Mouse (Mus musculus) forebrain, embryonic 13.5 days (tissue): ENCODE measurements at regions not wholly inside any gene's neighbourhood (a gene's known extent, or its start where the extent isn't known, plus 50 kb on each side); places are given as distances from the start of the nearest gene placed in this dataset.
"Not testable (repeated sequence)": the region's sequence is repeated elsewhere in the genome, so short reads cannot be mapped to it uniquely, and the experiment has no call there.

Source experiments
- ATAC-seq: fragments of 200-750 bp; cut with Nextera tagmentation; 2 replicates; pipeline ENCODE4 v1.8.0; 2017
- H3K27ac ChIP-seq: fragments of 300-500 bp; sonication (generic); 2 replicates; pipeline ENCODE4 v1.5.1; 2015; ENCODE audit warnings: inconsistent platforms, mild to moderate bottlenecking, moderate library complexity
- H3K27me3 ChIP-seq: fragments of 300-500 bp; sonication (generic); 2 replicates; pipeline ENCODE4 v1.6.1; 2015; ENCODE audit warnings: mild to moderate bottlenecking, inconsistent platforms
- H3K36me3 ChIP-seq: fragments of 300-500 bp; sonication (generic); 2 replicates; pipeline ENCODE4 v1.6.1; 2015; ENCODE audit warnings: mild to moderate bottlenecking, inconsistent platforms; ENCODE audit not compliant: poor library complexity, severe bottlenecking
- H3K4me1 ChIP-seq: fragments of 300-500 bp; sonication (generic); 2 replicates; pipeline ENCODE4 v1.6.1; 2015; ENCODE audit warnings: inconsistent platforms
- H3K4me2 ChIP-seq: fragments of 300-500 bp; sonication (generic); 2 replicates; pipeline ENCODE4 v1.6.1; 2015; ENCODE audit warnings: inconsistent platforms, mild to moderate bottlenecking, moderate library complexity
- H3K4me3 ChIP-seq: fragments of 300-500 bp; sonication (generic); 2 replicates; pipeline ENCODE4 v1.5.1; 2015; ENCODE audit warnings: mild to moderate bottlenecking, inconsistent platforms
- H3K9ac ChIP-seq: fragments of 300-500 bp; sonication (generic); 2 replicates; pipeline ENCODE4 v1.6.1; 2015; ENCODE audit warnings: mild to moderate bottlenecking, inconsistent platforms
- H3K9me3 ChIP-seq: fragments of 300-500 bp; sonication (generic); replicated peaks from 2 replicates; pipeline ENCODE4 v1.6.1; 2016; ENCODE audit warnings: inconsistent platforms
- WGBS: fragments of 180-500 bp; shearing (Covaris S2); methylation state at CpG from one replicate; pipeline ENCODE4 v1.1.7; 2015; 5-methylcytosine and 5-hydroxymethylcytosine counted together

GRCm38 (mm10) chrX:170809909-170810308 is 137.5 kb downstream of the Asmt start:
- H3K4me2 ChIP-seq, ATAC-seq, H3K27me3 ChIP-seq, H3K4me1 ChIP-seq, H3K9me3 ChIP-seq, H3K4me3 ChIP-seq, H3K36me3 ChIP-seq, H3K27ac ChIP-seq, H3K9ac ChIP-seq: not testable (repeated sequence)
- 63% methylated on average over 4 of the region's 5 CpGs for WGBS

- Histone ChIP-seq H3K4me1 (no peaks in the 10 kb centered on the region), H3K36me3 (no peaks in the 10 kb centered on the region), H3K4me3 (no peak overlapping the region), H3K9me3 (peaks cover 21% of the 10 kb centered on the region), H3K9ac (0 out of 2 replicates have a peak overlapping the region, but pooled peaks have one; percentile 21), H3K27ac (no peak overlapping the region), H3K4me2 (no peak overlapping the region), H3K27me3 (no peaks in the 10 kb centered on the region)
- ATAC-seq, result no peak
- 75% methylated on average over 2 of the region's 2 CpGs for WGBS
Observed at GRCm38 (mm10) chrX:170815381-170815780, 142.9 kb downstream of the Asmt start.

DNA sequence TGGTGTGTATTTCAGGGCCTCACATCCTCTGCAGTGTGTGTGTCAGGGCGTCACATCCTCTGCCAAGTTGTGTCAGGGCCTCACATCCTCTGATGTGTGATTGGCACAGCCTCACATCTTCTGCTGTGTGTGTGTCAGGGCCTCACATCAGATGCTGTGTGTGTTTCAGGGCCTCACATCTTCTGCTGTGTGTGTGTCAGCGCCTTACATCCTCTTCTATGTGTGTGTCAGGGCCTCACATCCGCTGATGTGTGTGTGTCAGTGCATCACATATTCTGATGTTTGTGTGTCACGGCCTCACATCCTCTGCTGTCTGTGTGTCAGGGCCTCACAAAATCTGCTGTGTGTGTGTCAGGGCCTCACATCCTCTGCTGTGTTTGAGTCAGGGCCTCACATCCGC is 168.7 kb downstream of the Asmt start:
- not testable (repeated sequence) for H3K27ac ChIP-seq, H3K4me3 ChIP-seq
- WGBS, result 68% methylated on average over 5 of the region's 5 CpGs

GRCm38 (mm10) chrX:170841551-170841950 is 169.1 kb downstream of the Asmt start:
- not testable (repeated sequence) for H3K27me3 ChIP-seq, H3K9ac ChIP-seq, H3K36me3 ChIP-seq, H3K4me3 ChIP-seq, H3K27ac ChIP-seq, H3K4me2 ChIP-seq, ATAC-seq, H3K4me1 ChIP-seq
- peaks cover 23% of the 10 kb centered on the region for H3K9me3 ChIP-seq

More for the DNA sequence above, 168.7 kb downstream of the Asmt start:
- H3K36me3 ChIP-seq, H3K4me2 ChIP-seq, H3K27me3 ChIP-seq, ATAC-seq, H3K9ac ChIP-seq, H3K4me1 ChIP-seq: not testable (repeated sequence)
- peaks cover 23% of the 10 kb centered on the region for H3K9me3 ChIP-seq

- H3K4me3 ChIP-seq, H3K4me2 ChIP-seq, H3K27me3 ChIP-seq, H3K27ac ChIP-seq, H3K9ac ChIP-seq, ATAC-seq, H3K4me1 ChIP-seq, H3K36me3 ChIP-seq: not testable (repeated sequence)
- 75% methylated on average over 5 of the region's 5 CpGs for WGBS
- peaks cover 23% of the 10 kb centered on the region for H3K9me3 ChIP-seq
Observed at GRCm38 (mm10) chrX:170842878-170843465, 170.5 kb downstream of the Asmt start.

DNA sequence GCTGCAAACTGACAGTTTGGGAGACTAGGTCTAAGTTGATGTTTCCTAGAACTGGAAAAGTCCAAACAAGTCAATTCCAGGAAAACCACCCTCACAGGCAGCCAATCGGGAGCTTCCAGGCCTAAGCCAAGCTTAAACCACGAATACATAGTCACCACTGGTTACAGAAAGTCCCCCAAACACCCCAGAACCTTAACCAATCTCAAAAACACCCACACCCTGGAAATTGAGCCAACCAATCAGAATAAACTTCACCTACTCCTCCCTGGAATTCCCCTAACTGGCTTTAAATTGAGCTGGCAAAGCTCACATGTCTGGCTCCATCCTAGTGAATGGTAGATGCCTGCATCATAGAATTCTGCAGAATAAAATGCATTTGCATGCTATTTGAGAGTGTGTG is 204.2 kb downstream of the Asmt start:
- not testable (repeated sequence) for H3K9me3 ChIP-seq, H3K9ac ChIP-seq, H3K4me1 ChIP-seq, H3K4me2 ChIP-seq, H3K27me3 ChIP-seq, H3K27ac ChIP-seq, H3K4me3 ChIP-seq, H3K36me3 ChIP-seq, ATAC-seq
- WGBS, result no CpG with 5 or more reads among the region's 2 CpGs

DNA sequence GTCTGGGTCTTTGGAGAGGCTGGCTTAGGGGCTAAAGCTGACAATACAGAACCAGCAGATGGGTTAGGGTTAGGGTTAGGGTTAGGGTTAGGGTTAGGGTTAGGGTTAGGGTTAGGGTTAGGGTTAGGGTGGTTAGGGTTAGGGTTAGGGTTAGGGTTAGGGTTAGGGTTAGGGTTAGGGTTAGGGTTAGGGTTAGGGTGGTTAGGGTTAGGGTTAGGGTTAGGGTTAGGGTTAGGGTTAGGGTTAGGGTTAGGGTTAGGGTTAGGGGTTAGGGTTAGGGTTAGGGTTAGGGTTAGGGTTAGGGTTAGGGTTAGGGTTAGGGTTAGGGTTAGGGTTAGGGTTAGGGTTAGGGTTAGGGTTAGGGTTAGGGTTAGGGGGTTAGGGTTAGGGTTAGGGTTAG is 208.4 kb downstream of the Asmt start:
- not testable (repeated sequence) for H3K4me2 ChIP-seq, H3K27me3 ChIP-seq, H3K4me1 ChIP-seq, ATAC-seq, H3K4me3 ChIP-seq, H3K27ac ChIP-seq, H3K9ac ChIP-seq, H3K9me3 ChIP-seq, H3K36me3 ChIP-seq
